Mouse (Mus musculus) embryo, embryonic 9.5 days (tissue): ENCODE measurements around the gene Chka.

Experiments
- DNase-seq: peaks from one replicate; pipeline ENCODE4 v3.0.0-alpha.2; 2017; ENCODE audit errors: extremely low spot score

Gene Chka

GRCm38 (mm10) chr19:3916727-3917126 is 65.2 kb downstream of the Chka start:
- no peak for DNase-seq

GRCm38 (mm10) chr19:3919928-3920327 is 68.4 kb downstream of the Chka start:
- no peak for DNase-seq

GRCm38 (mm10) chr19:3922661-3923371 is 71.2 kb downstream of the Chka start:
- no peak for DNase-seq

- no peak for DNase-seq
Observed at GRCm38 (mm10) chr19:3923586-3923985, 72.0 kb downstream of the Chka start.

GRCm38 (mm10) chr19:3924190-3924589 is 72.6 kb downstream of the Chka start:
- no peak for DNase-seq

- no peak for DNase-seq
Observed at GRCm38 (mm10) chr19:3924868-3925267, 73.3 kb downstream of the Chka start.

- no peak for DNase-seq
Observed at GRCm38 (mm10) chr19:3925859-3926258, 74.3 kb downstream of the Chka start.

- no peak for DNase-seq
Observed at GRCm38 (mm10) chr19:3926279-3926678, 74.7 kb downstream of the Chka start.

GRCm38 (mm10) chr19:3926685-3927084 is 75.1 kb downstream of the Chka start:
- no peak for DNase-seq

- no peak for DNase-seq
Observed at GRCm38 (mm10) chr19:3927989-3928388, 76.4 kb downstream of the Chka start.

GRCm38 (mm10) chr19:3928779-3929178 is 77.2 kb downstream of the Chka start:
- no peak for DNase-seq

- no peak for DNase-seq
Observed at GRCm38 (mm10) chr19:3929211-3929941, 77.8 kb downstream of the Chka start, which contains the start of gene Aldh3b1. Gene Aldh3b1, minus strand, starts transcription at chr19:3929808.

- DNase-seq = no peak
Observed at GRCm38 (mm10) chr19:3930262-3931057, 78.9 kb downstream of the Chka start.

- DNase-seq = no peak
Observed at GRCm38 (mm10) chr19:3931716-3932115, 80.1 kb downstream of the Chka start.

GRCm38 (mm10) chr19:3935032-3935895 is 83.7 kb downstream of the Chka start, which contains the start of gene Unc93b1:
Gene Unc93b1, plus strand, starts transcription at chr19:3935186.
- peak; percentile 54 for DNase-seq

GRCm38 (mm10) chr19:3935896-3936850 is 84.6 kb downstream of the Chka start:
- peak; percentile 52 for DNase-seq

- no peak for DNase-seq
Observed at GRCm38 (mm10) chr19:3942315-3942714, 90.7 kb downstream of the Chka start.

- no peak for DNase-seq
Observed at GRCm38 (mm10) chr19:3942986-3943735, 91.6 kb downstream of the Chka start.
